Mouse (Mus musculus) gastrocnemius, postnatal 10 days (tissue): ENCODE measurements at regions not wholly inside any gene's neighbourhood (a gene's known extent, or its start where the extent isn't known, plus 50 kb on each side); places are given as distances from the start of the nearest gene placed in this dataset.

Experiments used
- DNase-seq: peaks from one replicate; pipeline ENCODE4 v3.0.0; 2021; ENCODE audit warnings: mixed read lengths

- no peak for DNase-seq
Measured at GRCm38 (mm10) chr3:17795271-17796260, 152.6 kb upstream of the Cypt12 start.

GRCm38 (mm10) chr3:17796766-17797165 is 151.4 kb upstream of the Cypt12 start:
- no peak for DNase-seq

- no peak for DNase-seq
Measured at GRCm38 (mm10) chr3:17798399-17798798, 149.8 kb upstream of the Cypt12 start.

- no peak for DNase-seq
Measured at GRCm38 (mm10) chr3:17799120-17799519, 149.1 kb upstream of the Cypt12 start.

- no peak for DNase-seq
Measured at GRCm38 (mm10) chr3:17800810-17801209, 147.4 kb upstream of the Cypt12 start.

GRCm38 (mm10) chr3:17801479-17801878 is 146.7 kb upstream of the Cypt12 start:
- DNase-seq: no peak

GRCm38 (mm10) chr3:17805185-17805584 is 143.0 kb upstream of the Cypt12 start:
- DNase-seq: no peak

GRCm38 (mm10) chr3:17811290-17811689 is 136.9 kb upstream of the Cypt12 start:
- DNase-seq: no peak

GRCm38 (mm10) chr3:17824201-17824600 is 124.0 kb upstream of the Cypt12 start:
- DNase-seq: no peak

GRCm38 (mm10) chr3:17824662-17825061 is 123.5 kb upstream of the Cypt12 start:
- DNase-seq: no peak

GRCm38 (mm10) chr3:17825254-17825890 is 122.8 kb upstream of the Cypt12 start:
- no peak for DNase-seq

GRCm38 (mm10) chr3:17834706-17835105 is 113.5 kb upstream of the Cypt12 start:
- DNase-seq: peak; percentile 31

- DNase-seq: no peak
Measured at GRCm38 (mm10) chr3:17847609-17848008, 100.6 kb upstream of the Cypt12 start.

GRCm38 (mm10) chr3:17848181-17848580 is 100.0 kb upstream of the Cypt12 start:
- no peak for DNase-seq

- DNase-seq: no peak
Measured at GRCm38 (mm10) chr3:17862367-17862766, 85.8 kb upstream of the Cypt12 start.

- DNase-seq: no peak
Measured at GRCm38 (mm10) chr3:17865112-17865511, 83.1 kb upstream of the Cypt12 start.

- no peak for DNase-seq
Measured at GRCm38 (mm10) chr3:17870895-17871482, 77.2 kb upstream of the Cypt12 start.

- DNase-seq: no peak
Measured at GRCm38 (mm10) chr3:17895869-17896268, 52.3 kb upstream of the Cypt12 start.

- DNase-seq: no peak
Measured at GRCm38 (mm10) chr3:17896756-17897155, 51.5 kb upstream of the Cypt12 start.
